In the genomic region with DNA sequence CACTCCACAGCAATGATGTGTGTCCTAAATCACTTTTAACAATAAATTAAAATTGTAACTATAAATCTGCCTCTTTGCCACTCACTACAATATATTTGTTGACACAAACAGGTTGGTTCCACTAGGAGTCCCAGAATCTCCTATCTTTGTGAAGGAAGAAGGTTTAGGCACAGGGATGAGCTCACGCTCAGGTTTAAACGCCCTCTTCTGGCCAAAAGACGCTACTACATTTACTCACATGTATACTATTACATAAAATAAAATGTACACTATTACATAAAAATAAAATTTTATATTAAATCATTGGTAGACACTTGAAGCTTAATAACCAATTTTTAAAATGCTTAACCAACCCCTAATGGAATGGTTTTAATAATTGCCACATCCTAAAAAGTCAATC, we compare ENCODE assay signal across 7 mouse cellular contexts.
DNase-seq lines count a peak whose midpoint lies in the region; ATAC-seq and TF ChIP-seq lines count a peak whose summit lies in the region.

No protein-coding gene starts in this region.

- no peak for ATAC-seq in kidney, embryonic 16.5 days (ENCODE audit: low FRiP score, low TSS enrichment)
- ATAC-seq in inflammation-experienced regulatory T-cells, adult 6 months = peak; percentile 69
- no peak for ATAC-seq in neural tube, embryonic 15.5 days (ENCODE audit: low FRiP score)

- no peak overlapping the region for H3K4me2 ChIP-seq in kidney, embryonic 16.5 days (replicated peaks; ENCODE audit: low read depth, low read length)
- no peak overlapping the region for H3K4me2 ChIP-seq in neural tube, embryonic 15.5 days

- no peak overlapping the region for H3K9ac ChIP-seq in kidney, embryonic 16.5 days (replicated peaks; ENCODE audit: low read length)
- H3K9ac ChIP-seq in neural tube, embryonic 15.5 days (replicated peaks) = no peak overlapping the region

- no peak overlapping the region for H3K27ac ChIP-seq in kidney, embryonic 16.5 days (ENCODE audit: low read length)
- no peak overlapping the region for H3K27ac ChIP-seq in neural tube, embryonic 15.5 days (replicated peaks)

- H3K9me3 ChIP-seq in kidney, embryonic 16.5 days (ENCODE audit: low read length) = 0 out of 2 replicates have a peak, but pooled peaks cover 4% of the 10 kb centered on the region
- H3K9me3 ChIP-seq in E14TG2a.4 (ENCODE audit: low read length) = peaks cover 3% of the 10 kb centered on the region; the same call in 1 of the 2 replicates
- no peaks in the 10 kb centered on the region for H3K9me3 ChIP-seq in neural tube, embryonic 15.5 days (replicated peaks)

- no peak overlapping the region for H3K4me3 ChIP-seq in kidney, embryonic 16.5 days (ENCODE audit: low read length)
- H3K4me3 ChIP-seq in C2C12 (ENCODE audit: insufficient read depth, poor library complexity, severe bottlenecking) (no peak overlapping the region), E14TG2a.4 (replicated peaks; ENCODE audit: low read length) (no peak overlapping the region)
- no peak overlapping the region for H3K4me3 ChIP-seq in neural tube, embryonic 15.5 days (replicated peaks)

- 8% methylated on average over 3 of the region's 3 CpGs for WGBS in kidney, embryonic 16.5 days
- 7% methylated on average over 3 of the region's 3 CpGs for WGBS in neural tube, embryonic 15.5 days

- no peaks in the 10 kb centered on the region for H3K27me3 ChIP-seq in kidney, embryonic 16.5 days (ENCODE audit: insufficient read depth, low read length)
- H3K27me3 ChIP-seq in C2C12 (ENCODE audit: control insufficient read depth, insufficient read depth, insufficient read length) (no peaks in the 10 kb centered on the region), E14TG2a.4 (ENCODE audit: insufficient read depth, low read length) (no peaks in the 10 kb centered on the region)
- no peaks in the 10 kb centered on the region for H3K27me3 ChIP-seq in neural tube, embryonic 15.5 days (replicated peaks)

- TF ChIP-seq CTCF in C2C12 (IDR thresholded peaks at IDR 0.05; ENCODE audit: control insufficient read depth, insufficient read depth, insufficient read length) = peak; percentile 9
- TF ChIP-seq CTCF in E14TG2a.4 (conservative IDR thresholded peaks at IDR 0.05; ENCODE audit: low read length) = peak; percentile 74

- H3K79me3 ChIP-seq in C2C12 (ENCODE audit: low read depth) = no peaks in the 10 kb centered on the region

- no peak overlapping the region for H3ac ChIP-seq in C2C12 (ENCODE audit: control insufficient read depth, insufficient read length, low read depth)

- no peaks in the 10 kb centered on the region for H3K79me2 ChIP-seq in C2C12 (ENCODE audit: control insufficient read depth, insufficient read depth)

- H3K36me3 ChIP-seq in kidney, embryonic 16.5 days (ENCODE audit: insufficient read depth, low read length) = no peaks in the 10 kb centered on the region; the same call in 1 of the 2 replicates
- H3K36me3 ChIP-seq in C2C12 (ENCODE audit: control insufficient read depth, insufficient read depth) (no peaks in the 10 kb centered on the region), E14TG2a.4 (ENCODE audit: insufficient read depth, low read length) (no peaks in the 10 kb centered on the region)
- no peaks in the 10 kb centered on the region for H3K36me3 ChIP-seq in neural tube, embryonic 15.5 days

- intact Hi-C loops in gastrocnemius, postnatal 36 days (cut with DNase I) = no loop called here

- H3K4me1 ChIP-seq in kidney, embryonic 16.5 days (ENCODE audit: insufficient read depth, low read length) = no peaks in the 10 kb centered on the region
- no peaks in the 10 kb centered on the region for H3K4me1 ChIP-seq in E14TG2a.4 (replicated peaks; ENCODE audit: low read depth, low read length)
- H3K4me1 ChIP-seq in neural tube, embryonic 15.5 days = no peaks in the 10 kb centered on the region

- peak; percentile 29 for DNase-seq in kidney, postnatal 10 days
- DNase-seq in gastrocnemius, postnatal 36 days = no peak

TF ChIP-seq in C2C12, 6 proteins besides CTCF, POLR2A, EP300 and RAD21:
- TF ChIP-seq CEBPB (IDR thresholded peaks at IDR 0.05; ENCODE audit: low read depth) = no peak
- no peak for TF ChIP-seq MAX (IDR thresholded peaks at IDR 0.05)
TF ChIP-seq in C2C12: peak in this region for 0.
